Mouse (Mus musculus): Measurements from ENCODE around the gene Iqschfp. TPM values are rescaled to one million over a fixed set of nuclear protein-coding genes. Genes with fewer than 3 reads are reported as not detected.
A peak's percentile ranks its signal among the peaks of the same experiment; 100 is the strongest.

The Iqschfp gene
- polyA plus RNA-seq, 1 experiment from 2014 or later, result not detected

- Histone ChIP-seq H3K9ac (peak overlapping the region; percentile 86), H3K36me3 (no peaks in the 10 kb centered on the region), H3K27me3 (no peaks in the 10 kb centered on the region), H3K4me3 (replicated peaks) (peak overlapping the region; percentile 78), H3K4me1 (peaks cover 47% of the 10 kb centered on the region), H3K9me3 (replicated peaks) (no peaks in the 10 kb centered on the region), H3K4me2 (peak overlapping the region; percentile 100), H3K27ac (peak overlapping the region; percentile 98)
- WGBS, result under 1% methylated on average over 65 of the region's 70 CpGs
- peak; percentile 84 for ATAC-seq (replicated peaks; ENCODE audit: low FRiP score)
These were observed 601.7 kb downstream of the Iqschfp start for GRCm38 (mm10) chr3:68493586-68494295.

DNA sequence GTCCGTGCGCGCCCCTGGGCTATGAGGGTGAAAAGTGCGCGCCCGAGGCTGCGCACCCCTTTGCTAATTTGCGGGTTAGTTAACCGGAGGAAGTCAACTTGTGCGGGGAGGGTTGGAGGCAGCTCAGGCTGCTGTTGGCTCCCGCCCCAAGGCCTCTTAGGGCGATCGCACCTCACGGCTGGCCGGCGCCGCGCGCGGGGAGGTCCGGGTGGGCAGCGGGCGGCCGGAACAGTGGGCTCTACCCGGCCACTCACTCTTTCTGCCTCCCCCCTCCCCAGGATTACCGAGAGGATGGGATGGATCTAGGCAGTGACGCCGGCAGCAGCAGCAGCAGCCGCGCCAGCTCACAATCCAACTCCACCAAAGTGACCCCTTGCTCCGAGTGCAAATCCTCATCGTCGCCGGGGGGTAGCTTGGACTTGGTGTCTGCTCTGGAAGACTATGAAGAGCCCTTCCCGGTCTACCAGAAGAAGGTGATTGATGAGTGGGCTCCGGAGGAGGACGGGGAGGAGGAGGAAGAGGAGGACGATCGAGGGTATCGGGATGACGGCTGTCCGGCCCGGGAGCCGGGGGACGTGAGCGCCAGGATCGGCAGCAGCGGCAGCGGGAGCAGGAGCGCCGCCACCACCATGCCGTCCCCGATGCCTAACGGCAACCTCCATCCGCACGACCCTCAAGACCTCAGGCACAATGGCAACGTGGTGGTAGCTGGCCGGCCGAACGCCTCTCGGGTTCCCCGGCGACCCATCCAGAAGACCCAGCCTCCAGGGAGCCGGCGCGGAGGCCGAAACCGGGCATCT is 602.5 kb downstream of the Iqschfp start:
- under 1% methylated on average over 68 of the region's 68 CpGs for WGBS
- Histone ChIP-seq H3K36me3 (no peaks in the 10 kb centered on the region), H3K9ac (peak overlapping the region; percentile 86), H3K27ac (peak overlapping the region; percentile 98), H3K4me1 (peaks cover 47% of the 10 kb centered on the region), H3K4me2 (peak overlapping the region; percentile 100), H3K27me3 (no peaks in the 10 kb centered on the region), H3K9me3 (replicated peaks) (no peaks in the 10 kb centered on the region), H3K4me3 (replicated peaks) (peak overlapping the region; percentile 78)
- ATAC-seq (replicated peaks; ENCODE audit: low FRiP score), result peak; percentile 8

GRCm38 (mm10) chr3:68495096-68495735 is 603.2 kb downstream of the Iqschfp start:
- under 1% methylated on average over 38 of the region's 38 CpGs for WGBS
- Histone ChIP-seq H3K27ac (peak overlapping the region; percentile 98), H3K4me2 (peak overlapping the region; percentile 100), H3K4me1 (peaks cover 47% of the 10 kb centered on the region), H3K36me3 (no peaks in the 10 kb centered on the region), H3K27me3 (no peaks in the 10 kb centered on the region), H3K4me3 (replicated peaks) (peak overlapping the region; percentile 78), H3K9ac (peak overlapping the region; percentile 86), H3K9me3 (replicated peaks) (no peaks in the 10 kb centered on the region)
- peak; percentile 23; the same call in 1 of the 2 replicates for ATAC-seq (replicated peaks; ENCODE audit: low FRiP score)

DNA sequence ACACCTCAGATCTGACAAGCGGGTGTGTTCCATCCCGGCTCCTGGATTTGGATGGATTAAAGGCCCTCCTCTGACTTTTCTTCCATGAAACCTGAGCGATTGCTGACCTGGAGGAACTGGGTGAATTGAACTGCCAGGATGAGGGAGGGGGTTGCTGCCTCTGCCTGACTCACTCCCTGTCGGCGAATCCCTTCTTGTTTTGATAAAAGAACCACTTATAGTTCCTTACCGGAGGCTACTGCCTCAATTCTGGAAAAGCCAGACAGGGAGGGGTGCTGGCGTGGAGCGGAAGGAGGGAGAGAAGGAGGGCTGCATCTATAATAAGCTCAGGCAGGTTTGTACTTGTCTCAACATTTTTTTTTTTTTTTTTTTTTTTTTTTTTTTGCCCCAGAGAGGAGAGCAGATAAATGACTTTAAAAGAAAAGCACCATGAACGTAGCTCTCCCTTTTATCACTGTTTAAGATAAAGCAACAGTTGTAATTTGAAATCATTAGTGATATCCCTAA is 603.8 kb downstream of the Iqschfp start:
- H3K9me3 ChIP-seq (replicated peaks), result no peaks in the 10 kb centered on the region
- peak overlapping the region; percentile 86 for H3K9ac ChIP-seq
- no peaks in the 10 kb centered on the region for H3K36me3 ChIP-seq
- H3K27me3 ChIP-seq, result no peaks in the 10 kb centered on the region
- peak overlapping the region; percentile 98 for H3K27ac ChIP-seq
- H3K4me3 ChIP-seq (replicated peaks), result peak overlapping the region; percentile 78
- no peak for ATAC-seq (replicated peaks; ENCODE audit: low FRiP score)
- H3K4me2 ChIP-seq, result peak overlapping the region; percentile 100
- peaks cover 46% of the 10 kb centered on the region for H3K4me1 ChIP-seq
- WGBS, result 0% methylated on average over 9 of the region's 9 CpGs

DNA sequence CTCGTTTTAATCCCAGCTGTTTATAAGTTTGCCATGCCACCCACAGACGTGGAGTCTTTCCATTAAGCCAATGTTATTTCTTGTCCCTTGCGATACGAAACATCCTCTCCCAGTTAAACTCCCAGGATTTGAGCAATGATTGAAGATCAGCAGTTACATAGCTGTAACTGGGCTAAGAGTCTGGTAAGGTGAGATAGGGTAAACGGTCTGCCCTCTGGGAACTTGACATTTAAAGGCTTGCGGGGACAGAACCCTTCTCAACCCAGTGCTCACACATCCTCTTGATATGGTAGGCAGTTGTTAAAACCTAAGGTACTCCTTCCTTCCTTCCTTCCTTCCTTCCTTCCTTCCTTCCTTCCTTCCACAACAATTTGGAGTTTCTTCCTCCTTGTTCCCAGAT is 604.5 kb downstream of the Iqschfp start:
- no peak for ATAC-seq (replicated peaks; ENCODE audit: low FRiP score)
- Histone ChIP-seq H3K4me2 (peak overlapping the region; percentile 100), H3K4me3 (replicated peaks) (peak overlapping the region; percentile 78), H3K9ac (no peak overlapping the region), H3K36me3 (no peaks in the 10 kb centered on the region), H3K9me3 (replicated peaks) (no peaks in the 10 kb centered on the region), H3K4me1 (peaks cover 38% of the 10 kb centered on the region), H3K27ac (no peak overlapping the region), H3K27me3 (no peaks in the 10 kb centered on the region)
- 36% methylated on average over 6 of the region's 6 CpGs for WGBS

GRCm38 (mm10) chr3:68499532-68500152 is 607.6 kb downstream of the Iqschfp start:
- Histone ChIP-seq H3K4me3 (replicated peaks) (no peak overlapping the region), H3K9ac (no peak overlapping the region), H3K36me3 (no peaks in the 10 kb centered on the region), H3K27me3 (no peaks in the 10 kb centered on the region), H3K4me1 (peaks cover 16% of the 10 kb centered on the region), H3K9me3 (replicated peaks) (no peaks in the 10 kb centered on the region), H3K27ac (no peak overlapping the region), H3K4me2 (no peak overlapping the region)
- 89% methylated on average over 6 of the region's 6 CpGs for WGBS
- no peak for ATAC-seq (replicated peaks; ENCODE audit: low FRiP score)

GRCm38 (mm10) chr3:68504838-68505237 is 612.8 kb downstream of the Iqschfp start:
- WGBS, result 82% methylated on average over 3 of the region's 3 CpGs
- H3K9ac ChIP-seq, result no peak overlapping the region
- peaks cover 20% of the 10 kb centered on the region for H3K4me1 ChIP-seq
- H3K27me3 ChIP-seq, result no peaks in the 10 kb centered on the region
- no peak overlapping the region for H3K27ac ChIP-seq
- H3K36me3 ChIP-seq, result no peaks in the 10 kb centered on the region
- no peak for ATAC-seq (replicated peaks; ENCODE audit: low FRiP score)
- H3K9me3 ChIP-seq (replicated peaks), result no peaks in the 10 kb centered on the region
- H3K4me3 ChIP-seq (replicated peaks), result no peak overlapping the region
- no peak overlapping the region for H3K4me2 ChIP-seq

DNA sequence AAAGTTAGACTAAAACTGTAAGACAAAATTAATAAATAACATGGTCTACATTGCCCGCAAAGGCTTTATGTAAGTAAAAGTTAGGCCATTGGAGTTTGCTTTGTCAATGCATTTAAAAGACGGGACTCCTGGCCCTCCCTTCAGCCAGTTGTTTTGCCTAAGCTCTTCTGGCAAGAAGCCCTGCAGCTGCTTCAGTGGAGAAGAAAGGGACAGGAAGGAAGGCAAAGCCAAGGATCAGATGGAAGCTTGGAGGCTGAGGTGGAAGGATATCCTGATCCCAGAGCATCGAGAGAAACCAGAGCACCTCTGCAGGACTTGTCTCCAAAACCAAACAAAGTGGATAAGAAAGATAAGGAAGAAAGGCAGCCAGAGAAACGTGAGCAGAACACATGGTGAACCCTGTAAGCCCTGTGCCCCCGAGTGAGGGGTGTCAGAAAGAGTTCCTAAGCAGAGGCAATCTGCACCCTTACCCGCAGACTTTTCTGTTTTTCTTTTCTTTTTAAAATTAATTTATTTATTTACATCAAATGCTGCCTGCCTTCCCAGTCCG is 614.8 kb downstream of the Iqschfp start:
- no peak for ATAC-seq (replicated peaks; ENCODE audit: low FRiP score)
- H3K27ac ChIP-seq, result peak overlapping the region; percentile 57

GRCm38 (mm10) chr3:68508629-68509028 is 616.6 kb downstream of the Iqschfp start:
- Histone ChIP-seq H3K36me3 (no peaks in the 10 kb centered on the region), H3K4me1 (peaks cover 40% of the 10 kb centered on the region), H3K9ac (no peak overlapping the region), H3K4me2 (no peak overlapping the region), H3K27me3 (no peaks in the 10 kb centered on the region), H3K27ac (peak overlapping the region; percentile 41), H3K9me3 (replicated peaks) (no peaks in the 10 kb centered on the region), H3K4me3 (replicated peaks) (no peak overlapping the region)
- WGBS, result 41% methylated on average over 6 of the region's 6 CpGs
- ATAC-seq (replicated peaks; ENCODE audit: low FRiP score), result peak; percentile 57; the same call in 1 of the 2 replicates

More for the DNA sequence above, 614.8 kb downstream of the Iqschfp start:
- WGBS, result 53% methylated on average over 7 of the region's 7 CpGs
- Histone ChIP-seq H3K9me3 (replicated peaks) (no peaks in the 10 kb centered on the region), H3K36me3 (no peaks in the 10 kb centered on the region), H3K4me3 (replicated peaks) (no peak overlapping the region), H3K4me2 (no peak overlapping the region), H3K9ac (no peak overlapping the region), H3K27me3 (no peaks in the 10 kb centered on the region), H3K4me1 (peaks cover 25% of the 10 kb centered on the region)

DNA sequence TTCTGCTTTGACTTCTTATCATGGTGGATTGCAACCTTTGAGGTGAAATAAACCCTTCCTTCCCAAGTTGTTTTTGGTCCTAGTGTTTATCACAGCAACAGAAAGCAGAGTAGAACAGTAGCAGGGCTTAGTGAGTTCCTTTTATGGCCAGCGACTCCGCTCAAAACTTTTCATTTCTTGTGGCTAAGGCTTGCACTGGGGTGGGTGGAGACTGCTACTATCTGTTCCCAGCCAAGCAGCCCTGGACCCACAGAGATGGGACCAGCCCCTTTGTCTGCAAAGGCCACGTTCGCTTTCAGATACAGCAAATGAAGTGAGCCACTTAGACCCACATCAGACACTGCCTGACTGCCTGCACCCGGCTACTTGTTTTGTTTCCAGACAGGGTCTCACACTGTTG is 618.8 kb downstream of the Iqschfp start:
- 88% methylated on average over 5 of the region's 5 CpGs for WGBS
- peaks cover 43% of the 10 kb centered on the region for H3K4me1 ChIP-seq
- no peak for ATAC-seq (replicated peaks; ENCODE audit: low FRiP score)

GRCm38 (mm10) chr3:68511744-68512143 is 619.7 kb downstream of the Iqschfp start:
- no peak overlapping the region for H3K4me2 ChIP-seq
- no peak overlapping the region for H3K4me3 ChIP-seq (replicated peaks)
- H3K27me3 ChIP-seq, result no peaks in the 10 kb centered on the region
- H3K9ac ChIP-seq, result no peak overlapping the region
- H3K36me3 ChIP-seq, result no peaks in the 10 kb centered on the region
- 0 out of 2 replicates have a peak, but pooled peaks have one; percentile 15 for ATAC-seq (replicated peaks; ENCODE audit: low FRiP score)
- WGBS, result 66% methylated on average over 4 of the region's 4 CpGs
- no peak overlapping the region for H3K27ac ChIP-seq
- H3K4me1 ChIP-seq, result peaks cover 43% of the 10 kb centered on the region
- no peaks in the 10 kb centered on the region for H3K9me3 ChIP-seq (replicated peaks)

More for the DNA sequence above, 618.8 kb downstream of the Iqschfp start:
- Histone ChIP-seq H3K27me3 (no peaks in the 10 kb centered on the region), H3K36me3 (no peaks in the 10 kb centered on the region), H3K27ac (no peak overlapping the region), H3K4me2 (no peak overlapping the region), H3K9ac (no peak overlapping the region), H3K9me3 (replicated peaks) (no peaks in the 10 kb centered on the region), H3K4me3 (replicated peaks) (no peak overlapping the region)

All from kidney, embryonic 15.5 days (tissue).